Mouse (Mus musculus): ENCODE data around the gene Sept3.
"Not testable (repeated sequence)": the region's sequence is repeated elsewhere in the genome, so short reads cannot be mapped to it uniquely, and the experiment has no call there.

Gene Sept3

GRCm38 (mm10) chr15:82274593-82274926 is at the start of gene Sept3:
Gene Sept3 (plus strand): TSS chr15:82274893.
- DNase-seq: no peak

- DNase-seq: no peak
Observed at GRCm38 (mm10) chr15:82225769-82226168, 48.9 kb upstream of the Sept3 start.

- no peak for DNase-seq
Observed at GRCm38 (mm10) chr15:82229542-82230045, 45.1 kb upstream of the Sept3 start.

- DNase-seq: no peak
Observed at GRCm38 (mm10) chr15:82230098-82230611, 44.5 kb upstream of the Sept3 start.

- no peak for DNase-seq
Observed at GRCm38 (mm10) chr15:82231100-82231499, 43.6 kb upstream of the Sept3 start.

- no peak for DNase-seq
Observed at GRCm38 (mm10) chr15:82231591-82232378, 42.9 kb upstream of the Sept3 start.

GRCm38 (mm10) chr15:82232651-82233050 is 42.0 kb upstream of the Sept3 start:
- DNase-seq: no peak

- no peak for DNase-seq
Observed at GRCm38 (mm10) chr15:82235661-82236060, 39.0 kb upstream of the Sept3 start.

- DNase-seq: peak; percentile 88
Observed at GRCm38 (mm10) chr15:82236565-82236964, 38.1 kb upstream of the Sept3 start.

- DNase-seq: no peak
Observed at GRCm38 (mm10) chr15:82243311-82243710, 31.4 kb upstream of the Sept3 start.

- DNase-seq: no peak
Observed at GRCm38 (mm10) chr15:82243742-82244114, 31.0 kb upstream of the Sept3 start.

GRCm38 (mm10) chr15:82244115-82244804 is 30.4 kb upstream of the Sept3 start, which contains the start of gene Cenpm:
Gene Cenpm (minus strand): TSS chr15:82244748.
- DNase-seq: peak; percentile 96

- DNase-seq: not testable (repeated sequence)
Observed at GRCm38 (mm10) chr15:82244805-82245161, 29.9 kb upstream of the Sept3 start.

- no peak for DNase-seq
Observed at GRCm38 (mm10) chr15:82247131-82247776, 27.4 kb upstream of the Sept3 start.

- peak; percentile 39 for DNase-seq
Observed at GRCm38 (mm10) chr15:82251579-82251978, 23.1 kb upstream of the Sept3 start.

- no peak for DNase-seq
Observed at GRCm38 (mm10) chr15:82252097-82252496, 22.6 kb upstream of the Sept3 start, which contains the start of gene 1500009C09Rik. Gene 1500009C09Rik (plus strand): TSS chr15:82252397.

- DNase-seq: no peak
Observed at GRCm38 (mm10) chr15:82255248-82255647, 19.4 kb upstream of the Sept3 start.

GRCm38 (mm10) chr15:82255944-82256383 is 18.7 kb upstream of the Sept3 start:
- no peak for DNase-seq

GRCm38 (mm10) chr15:82259510-82259909 is 15.2 kb upstream of the Sept3 start:
- peak; percentile 94 for DNase-seq

GRCm38 (mm10) chr15:82266356-82266755 is 8.3 kb upstream of the Sept3 start:
- peak; percentile 86 for DNase-seq

GRCm38 (mm10) chr15:82268185-82268584 is 6.5 kb upstream of the Sept3 start:
- DNase-seq: no peak

- DNase-seq: no peak
Observed at GRCm38 (mm10) chr15:82268783-82269182, 5.9 kb upstream of the Sept3 start.

GRCm38 (mm10) chr15:82271201-82271600 is 3.5 kb upstream of the Sept3 start:
- DNase-seq: peak; percentile 86

Data from thymus, postnatal 4 days (tissue).